Mouse (Mus musculus): ENCODE data around the gene Olfr178. TPM values are rescaled to one million over a fixed set of nuclear protein-coding genes. Genes with fewer than 3 reads are reported as not detected.

The Olfr178 gene
- polyA plus RNA-seq (2012; rRNA removed), result not detected in 2 replicates

DNA sequence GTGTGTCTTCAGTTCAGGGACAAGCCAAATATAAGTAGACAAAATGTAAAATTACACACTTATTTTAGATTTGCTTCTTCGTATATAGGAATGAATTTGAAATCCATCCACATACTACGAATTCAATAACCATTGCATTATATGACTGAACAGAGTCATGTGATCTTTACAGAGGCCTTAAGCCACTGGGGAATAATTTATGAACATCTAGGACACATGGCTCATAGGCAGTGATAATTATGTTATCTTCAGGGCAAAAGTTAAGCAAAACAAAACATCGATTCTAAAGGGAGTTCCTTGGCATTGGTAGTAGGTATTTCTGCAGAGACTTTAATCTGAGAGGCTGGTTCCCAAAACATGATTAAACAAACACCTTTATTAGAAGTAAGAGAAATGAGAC is at the start of gene Olfr178:
TSS of gene Olfr178 (minus strand) at position 101 of the 400 bp plus-strand sequence.
- no peak within 1 kb of the TSS for H3K4me3 ChIP-seq (ENCODE audit: low read depth, low read length)
- no peaks in the 10 kb centered on the region for H3K4me1 ChIP-seq (ENCODE audit: control insufficient read depth, insufficient read depth, insufficient read length, low read length)
- WGBS, result 85% methylated on average over 3 of the region's 3 CpGs
- TF ChIP-seq POLR2A (IDR thresholded peaks at IDR 0.05; ENCODE audit: low read depth, low read length) (no peak), CTCF (IDR thresholded peaks at IDR 0.05; ENCODE audit: extremely low read depth, insufficient read length, insufficient replicate concordance, low read depth, low read length) (no peak)
- H3K27me3 ChIP-seq (ENCODE audit: control insufficient read depth, insufficient read depth, low read length), result no peaks in the 10 kb centered on the region
- H3K27ac ChIP-seq (ENCODE audit: insufficient read depth, low read depth, low read length), result no peak within 1 kb of the TSS
- H3K36me3 ChIP-seq (ENCODE audit: control insufficient read depth, insufficient read depth, low read length), result no peaks in the 10 kb centered on the region

DNA sequence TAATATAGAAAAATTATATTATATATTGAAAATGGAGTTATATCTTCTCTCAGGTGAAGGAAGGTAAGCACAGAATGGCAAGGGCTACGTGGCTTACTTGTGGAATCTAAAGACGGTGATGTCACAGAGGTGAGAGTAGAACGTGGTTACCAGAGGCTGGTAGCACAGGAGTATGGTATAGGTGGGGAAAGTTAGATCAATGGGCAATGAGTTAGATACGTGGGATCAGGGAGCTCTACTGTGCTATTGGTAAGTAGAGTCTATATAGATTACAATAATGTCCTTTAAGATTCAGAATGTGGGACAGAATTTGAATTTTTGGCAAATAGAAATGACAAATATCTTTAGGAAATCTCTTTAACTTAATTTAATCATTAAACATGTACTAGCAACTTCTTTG is 37.4 kb upstream of the Olfr178 start, which contains the start of gene Olfr180:
TSS of gene Olfr180 (minus strand) at position 101 of the 400 bp plus-strand sequence.
- Histone ChIP-seq H3K4me3 (ENCODE audit: low read depth, low read length) (no peak within 1 kb of the TSS), H3K27me3 (ENCODE audit: control insufficient read depth, insufficient read depth, low read length) (no peaks in the 10 kb centered on the region), H3K36me3 (ENCODE audit: control insufficient read depth, insufficient read depth, low read length) (no peaks in the 10 kb centered on the region), H3K4me1 (ENCODE audit: control insufficient read depth, insufficient read depth, insufficient read length, low read length) (no peaks in the 10 kb centered on the region), H3K27ac (ENCODE audit: insufficient read depth, low read depth, low read length) (no peak within 1 kb of the TSS)
- 78% methylated on average over 4 of the region's 4 CpGs for WGBS
- TF ChIP-seq POLR2A (IDR thresholded peaks at IDR 0.05; ENCODE audit: low read depth, low read length) (no peak), CTCF (IDR thresholded peaks at IDR 0.05; ENCODE audit: extremely low read depth, insufficient read length, insufficient replicate concordance, low read depth, low read length) (no peak)

DNA sequence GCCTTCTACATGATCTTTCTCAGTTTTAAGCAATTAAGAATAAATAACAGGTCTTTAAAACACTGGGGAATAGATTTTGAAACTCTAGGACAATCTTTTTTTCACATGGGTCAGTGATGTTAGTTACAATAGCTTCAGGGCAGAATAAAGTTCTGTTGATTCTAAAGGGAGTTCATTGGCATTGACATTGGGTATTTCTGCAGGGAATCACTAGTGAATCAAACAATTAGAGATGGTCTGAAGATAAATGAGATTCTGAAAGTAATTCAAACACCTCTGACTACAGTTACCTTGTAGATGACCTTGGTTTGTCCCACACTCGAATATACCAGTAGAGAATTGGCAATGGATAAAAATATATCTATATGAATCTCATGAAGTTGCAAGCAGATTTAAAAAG is 36.8 kb upstream of the Olfr178 start, which contains the start of gene Olfr181:
TSS of gene Olfr181 (minus strand) at position 101 of the 400 bp plus-strand sequence.
- Histone ChIP-seq H3K4me3 (ENCODE audit: low read depth, low read length) (no peak within 1 kb of the TSS), H3K27ac (ENCODE audit: insufficient read depth, low read depth, low read length) (no peak within 1 kb of the TSS), H3K27me3 (ENCODE audit: control insufficient read depth, insufficient read depth, low read length) (no peaks in the 10 kb centered on the region), H3K36me3 (ENCODE audit: control insufficient read depth, insufficient read depth, low read length) (no peaks in the 10 kb centered on the region), H3K4me1 (ENCODE audit: control insufficient read depth, insufficient read depth, insufficient read length, low read length) (no peaks in the 10 kb centered on the region)
- TF ChIP-seq POLR2A (IDR thresholded peaks at IDR 0.05; ENCODE audit: low read depth, low read length) (no peak), CTCF (IDR thresholded peaks at IDR 0.05; ENCODE audit: extremely low read depth, insufficient read length, insufficient replicate concordance, low read depth, low read length) (no peak)
- WGBS, result 55% methylated on average over 1 of the region's 1 CpGs

DNA sequence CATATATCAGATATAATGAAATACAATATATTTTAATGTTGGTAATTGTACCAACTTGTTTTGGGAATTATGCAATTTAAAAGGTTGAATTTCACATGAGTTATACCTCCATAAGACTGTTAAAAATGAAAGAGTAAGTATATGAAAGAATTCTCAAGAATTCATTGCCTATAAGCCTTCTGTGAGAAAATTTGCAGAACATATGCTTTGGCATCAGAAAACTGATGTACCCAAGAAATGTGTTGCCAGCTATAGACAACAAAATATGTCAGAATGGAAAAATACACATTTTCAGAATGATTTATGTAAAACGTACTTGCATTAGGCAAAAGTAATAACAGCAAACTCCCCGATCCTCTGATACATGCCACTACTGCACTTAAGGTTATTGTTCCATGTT is 7.4 kb downstream of the Olfr178 start:
- Histone ChIP-seq H3K27ac (ENCODE audit: insufficient read depth, low read depth, low read length) (no peak overlapping the region), H3K36me3 (ENCODE audit: control insufficient read depth, insufficient read depth, low read length) (no peaks in the 10 kb centered on the region), H3K4me1 (ENCODE audit: control insufficient read depth, insufficient read depth, insufficient read length, low read length) (no peaks in the 10 kb centered on the region), H3K27me3 (ENCODE audit: control insufficient read depth, insufficient read depth, low read length) (no peaks in the 10 kb centered on the region), H3K4me3 (ENCODE audit: low read depth, low read length) (no peak overlapping the region)
- TF ChIP-seq POLR2A (IDR thresholded peaks at IDR 0.05; ENCODE audit: low read depth, low read length), result no peak
- no peak for TF ChIP-seq CTCF (IDR thresholded peaks at IDR 0.05; ENCODE audit: extremely low read depth, insufficient read length, insufficient replicate concordance, low read depth, low read length)
- WGBS, result 91% methylated on average over 2 of the region's 2 CpGs

DNA sequence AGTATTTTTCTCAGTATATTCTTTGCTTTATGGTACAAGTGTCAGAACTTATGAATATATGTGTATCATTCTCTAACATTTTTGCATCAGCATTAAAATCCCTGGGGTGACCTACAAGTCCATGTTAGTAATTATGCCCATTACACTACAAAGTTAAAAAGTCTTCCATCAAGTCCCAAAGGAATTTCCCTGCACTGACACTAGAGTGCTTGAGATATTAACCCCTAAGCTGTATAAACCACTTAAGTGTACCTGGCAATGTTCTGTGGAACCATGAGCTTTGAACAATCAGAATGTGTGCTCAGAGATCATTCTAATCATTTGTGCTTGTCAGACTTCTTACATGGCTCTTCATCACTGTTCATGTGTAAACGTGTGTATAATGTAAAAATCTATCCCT is 17.2 kb downstream of the Olfr178 start, which contains the start of gene Olfr177:
TSS of gene Olfr177 (minus strand) at position 101 of the 400 bp plus-strand sequence.
- no peak for TF ChIP-seq CTCF (IDR thresholded peaks at IDR 0.05; ENCODE audit: extremely low read depth, insufficient read length, insufficient replicate concordance, low read depth, low read length)
- no peak for TF ChIP-seq POLR2A (IDR thresholded peaks at IDR 0.05; ENCODE audit: low read depth, low read length)
- H3K27ac ChIP-seq (ENCODE audit: insufficient read depth, low read depth, low read length), result no peak within 1 kb of the TSS
- 46% methylated on average over 1 of the region's 1 CpGs for WGBS
- H3K27me3 ChIP-seq (ENCODE audit: control insufficient read depth, insufficient read depth, low read length), result no peaks in the 10 kb centered on the region
- H3K4me3 ChIP-seq (ENCODE audit: low read depth, low read length), result no peak within 1 kb of the TSS
- no peaks in the 10 kb centered on the region for H3K36me3 ChIP-seq (ENCODE audit: control insufficient read depth, insufficient read depth, low read length)
- H3K4me1 ChIP-seq (ENCODE audit: control insufficient read depth, insufficient read depth, insufficient read length, low read length), result no peaks in the 10 kb centered on the region

DNA sequence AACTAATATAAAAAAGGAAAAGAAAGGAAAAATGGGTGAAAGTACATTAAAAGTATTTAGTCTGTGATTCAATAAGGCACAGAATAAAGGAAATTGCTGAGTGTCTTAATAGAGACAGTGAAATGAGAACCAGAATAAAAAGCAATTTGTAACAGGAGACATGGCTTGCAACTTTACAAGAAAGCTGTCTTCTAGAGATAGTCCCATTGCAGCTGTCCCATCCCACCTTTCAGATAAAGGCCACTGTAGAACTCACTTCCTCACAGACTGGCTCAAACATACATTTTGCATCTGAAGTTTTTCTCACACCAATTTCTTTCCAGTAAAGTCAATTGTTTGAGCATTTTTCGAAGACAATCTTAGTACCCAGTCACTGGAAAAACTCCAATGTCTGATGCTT is 30.4 kb downstream of the Olfr178 start:
- no peak overlapping the region for H3K4me3 ChIP-seq (ENCODE audit: low read depth, low read length)
- TF ChIP-seq POLR2A (IDR thresholded peaks at IDR 0.05; ENCODE audit: low read depth, low read length), result no peak
- H3K27ac ChIP-seq (ENCODE audit: insufficient read depth, low read depth, low read length), result no peak overlapping the region
- H3K36me3 ChIP-seq (ENCODE audit: control insufficient read depth, insufficient read depth, low read length), result no peaks in the 10 kb centered on the region
- no peaks in the 10 kb centered on the region for H3K27me3 ChIP-seq (ENCODE audit: control insufficient read depth, insufficient read depth, low read length)
- WGBS, result 45% methylated on average over 1 of the region's 1 CpGs
- no peaks in the 10 kb centered on the region for H3K4me1 ChIP-seq (ENCODE audit: control insufficient read depth, insufficient read depth, insufficient read length, low read length)

DNA sequence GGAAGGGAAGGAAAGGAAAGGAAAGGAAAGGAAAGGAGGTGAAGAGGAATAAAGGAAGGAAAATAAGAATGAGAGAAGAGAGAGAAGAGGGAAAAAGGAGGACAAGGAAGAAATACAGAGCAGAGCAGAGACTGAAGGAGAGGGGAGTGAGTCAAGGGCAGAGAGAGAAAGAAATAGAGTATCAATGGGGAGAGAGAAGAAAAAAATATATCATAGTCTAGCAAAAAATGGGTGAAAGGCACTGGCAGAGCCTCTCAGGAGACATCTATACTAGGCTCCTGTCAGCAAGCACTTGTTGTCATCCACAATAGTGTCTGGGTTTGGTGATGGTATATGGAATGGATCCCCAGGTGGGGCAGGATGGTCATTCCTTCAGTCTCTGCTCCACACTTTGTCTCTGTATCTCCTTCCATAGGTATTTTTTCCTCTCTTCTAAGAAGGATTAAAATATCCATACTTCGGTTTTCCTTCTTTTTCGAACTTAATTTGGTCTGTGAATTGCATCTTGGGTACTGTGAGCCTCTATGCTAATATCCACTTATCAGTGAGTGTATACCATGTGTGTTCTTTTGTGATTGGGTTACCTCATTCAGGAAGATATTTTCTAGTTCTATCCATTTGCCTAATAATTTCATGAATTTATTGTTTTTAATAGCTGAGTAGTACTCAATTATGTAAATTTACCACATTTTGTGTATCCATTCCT is 31.7 kb downstream of the Olfr178 start:
- TF ChIP-seq CTCF (IDR thresholded peaks at IDR 0.05; ENCODE audit: extremely low read depth, insufficient read length, insufficient replicate concordance, low read depth, low read length) (no peak), POLR2A (IDR thresholded peaks at IDR 0.05; ENCODE audit: low read depth, low read length) (no peak)
- H3K27me3 ChIP-seq (ENCODE audit: control insufficient read depth, insufficient read depth, low read length), result no peaks in the 10 kb centered on the region
- H3K36me3 ChIP-seq (ENCODE audit: control insufficient read depth, insufficient read depth, low read length), result no peaks in the 10 kb centered on the region
- no peak overlapping the region for H3K4me3 ChIP-seq (ENCODE audit: low read depth, low read length)
- no peak overlapping the region for H3K27ac ChIP-seq (ENCODE audit: insufficient read depth, low read depth, low read length)
- 85% methylated on average over 2 of the region's 2 CpGs for WGBS
- H3K4me1 ChIP-seq (ENCODE audit: control insufficient read depth, insufficient read depth, insufficient read length, low read length), result no peaks in the 10 kb centered on the region

Other genes starting within 250 kb of the Olfr178 start
- gene Cpox, start 221.8 kb downstream of the Olfr178 start, polyA plus RNA-seq (2012; rRNA removed), result 10.5 and 12.0 TPM in 2 replicates
- gene Gpr15, start 173.0 kb downstream of the Olfr178 start, polyA plus RNA-seq (2012; rRNA removed), result 0.10 TPM in 1 of 2 replicates, not detected in the other
- gene Cldnd1, start 164.2 kb downstream of the Olfr178 start, polyA plus RNA-seq (2012; rRNA removed), result 28.0 and 43.0 TPM in 2 replicates
- not detected in 2 replicates for gene Olfr172, start 128.9 kb downstream of the Olfr178 start, polyA plus RNA-seq (2012; rRNA removed)
- not detected in 2 replicates for gene Olfr173, start 91.8 kb downstream of the Olfr178 start, polyA plus RNA-seq (2012; rRNA removed)
- gene Olfr175-ps1, start 65.3 kb downstream of the Olfr178 start, polyA plus RNA-seq (2012; rRNA removed), result not detected in 2 replicates
- gene Olfr177, start 17.3 kb downstream of the Olfr178 start, polyA plus RNA-seq (2012; rRNA removed), result not detected in 2 replicates
- gene Olfr181, start 36.7 kb upstream of the Olfr178 start, polyA plus RNA-seq (2012; rRNA removed), result not detected in 2 replicates
- not detected in 2 replicates for gene Olfr180, start 37.3 kb upstream of the Olfr178 start, polyA plus RNA-seq (2012; rRNA removed)
- gene Olfr183, start 103.3 kb upstream of the Olfr178 start, polyA plus RNA-seq (2012; rRNA removed), result not detected in 2 replicates
- not detected in 2 replicates for gene Olfr186, start 138.2 kb upstream of the Olfr178 start, polyA plus RNA-seq (2012; rRNA removed)
- gene Olfr187, start 147.7 kb upstream of the Olfr178 start, polyA plus RNA-seq (2012; rRNA removed), result not detected in 2 replicates
- gene Olfr190, start 185.9 kb upstream of the Olfr178 start, polyA plus RNA-seq (2012; rRNA removed), result not detected in 2 replicates
- not detected in 2 replicates for gene Olfr191, start 197.8 kb upstream of the Olfr178 start, polyA plus RNA-seq (2012; rRNA removed)
- not detected in 2 replicates for gene Olfr193, start 219.8 kb upstream of the Olfr178 start, polyA plus RNA-seq (2012; rRNA removed)
- gene Olfr194, start 229.0 kb upstream of the Olfr178 start, polyA plus RNA-seq (2012; rRNA removed), result not detected in 2 replicates

All from small intestine, adult 2 months (tissue).